Mouse (Mus musculus) hindbrain, embryonic 14.5 days (tissue): ENCODE data around the gene Fadd. TPM values are rescaled to one million over a fixed set of nuclear protein-coding genes. Genes with fewer than 3 reads are reported as not detected.

ENCODE experiments used
- polyA plus RNA-seq: library from polyadenylated mRNA; unstranded; fragments of >200 nt; fragmentation: Nextera tagmentation; extraction: Ambion mirVana; gene quantifications from 2 replicates; pipeline ENCODE4 v1.2.1, GENCODE M21; 2014

The Fadd gene
- polyA plus RNA-seq, 1 experiment from 2014 or later, result 5.4 TPM

Other genes with a start within 250 kb of the Fadd start
- 165 and 174 TPM in 2 replicates for gene Cttn, start 111.5 kb downstream of the Fadd start, polyA plus RNA-seq
- gene Ppfia1, start 28.7 kb downstream of the Fadd start, polyA plus RNA-seq, result 26.0 and 29.3 TPM in 2 replicates
- 4.5 and 5.6 TPM in 2 replicates for gene Ano1, start 169.5 kb upstream of the Fadd start, polyA plus RNA-seq